18 mouse cellular contexts compared by ENCODE assay signal in the genomic region with DNA sequence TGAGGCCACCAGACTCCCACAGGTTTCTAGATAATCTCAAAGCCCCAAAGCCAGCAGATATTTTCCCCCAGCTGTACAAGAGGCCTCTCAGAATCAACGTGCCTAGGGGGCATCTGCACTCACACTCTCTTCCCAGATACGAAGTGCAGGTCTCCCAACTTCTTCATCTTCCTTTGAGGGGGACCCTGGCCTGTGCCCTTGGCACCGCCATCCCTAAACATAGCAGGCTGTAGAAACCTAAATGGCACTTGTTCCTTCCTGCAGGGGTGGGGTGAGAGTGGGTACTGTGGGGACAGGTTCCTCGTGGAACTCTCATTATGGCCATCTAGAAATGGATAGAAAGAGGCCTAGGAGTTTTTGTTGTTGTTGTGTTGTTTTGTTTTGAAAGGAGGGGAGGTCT. TPM values are rescaled to one million over a fixed set of nuclear protein-coding genes. Genes with fewer than 3 reads are reported as not detected.
DNase-seq lines count a peak whose midpoint lies in the region; ATAC-seq lines count a peak whose summit lies in the region.
"Had no signal": no experiment of that assay in that cellular context is flagged by ENCODE, and none has a peak within 500 bp of the region (broad histone marks: within the 10 kb centered on the region; RNA-seq: fewer than 3 reads in every experiment).

No protein-coding gene starts in this region.

- no peak overlapping the region for H3K4me2 ChIP-seq in hindbrain, embryonic 11.5 days (replicated peaks; ENCODE audit: low read depth, low read length)
- H3K4me2 ChIP-seq in hindbrain, embryonic 12.5 days (replicated peaks), result no peak overlapping the region
- no peak overlapping the region for H3K4me2 ChIP-seq in neural tube, embryonic 11.5 days (ENCODE audit: low read depth)
- no peak overlapping the region for H3K4me2 ChIP-seq in neural tube, embryonic 15.5 days
- peak overlapping the region; percentile 44; the same call in 1 of the 2 replicates for H3K4me2 ChIP-seq in intestine, embryonic 16.5 days (ENCODE audit: low read depth, low read length)
- H3K4me2 ChIP-seq: liver, embryonic 13.5 days had no signal

- DNase-seq in hindbrain, embryonic 11.5 days (ENCODE audit: low spot score), result peak; percentile 38
- peak; percentile 11 for DNase-seq in neural tube, embryonic 11.5 days (ENCODE audit: low spot score)
- DNase-seq in heart, adult 8-10 months (ENCODE audit: low spot score), result no peak
- DNase-seq in thymus, postnatal 36 days, result no peak
- DNase-seq: adrenal gland, adult 8-10 months; cerebellum, adult 11-12 months; gastrocnemius, postnatal 36 days; liver, embryonic 13.5 days; thymus, postnatal 25 days had no signal

- no peaks in the 10 kb centered on the region for H3K9me3 ChIP-seq in hindbrain, embryonic 11.5 days (ENCODE audit: control insufficient read depth, low read length)
- H3K9me3 ChIP-seq in hindbrain, embryonic 12.5 days (replicated peaks), result no peaks in the 10 kb centered on the region
- H3K9me3 ChIP-seq in neural tube, embryonic 11.5 days (ENCODE audit: control insufficient read depth, low read length), result no peaks in the 10 kb centered on the region
- no peaks in the 10 kb centered on the region for H3K9me3 ChIP-seq in neural tube, embryonic 15.5 days (replicated peaks)
- no peaks in the 10 kb centered on the region for H3K9me3 ChIP-seq in intestine, embryonic 16.5 days (ENCODE audit: control insufficient read depth, low read length)
- H3K9me3 ChIP-seq: limb, embryonic 12.5 days; liver, embryonic 13.5 days had no signal

- H3K27ac ChIP-seq in hindbrain, embryonic 11.5 days (ENCODE audit: low read depth, low read length), result no peak overlapping the region
- H3K27ac ChIP-seq in hindbrain, embryonic 12.5 days, result no peak overlapping the region
- H3K27ac ChIP-seq in neural tube, embryonic 11.5 days (ENCODE audit: low read depth, low read length), result no peak overlapping the region
- H3K27ac ChIP-seq in neural tube, embryonic 15.5 days (replicated peaks), result no peak overlapping the region
- H3K27ac ChIP-seq in intestine, embryonic 16.5 days (ENCODE audit: low read length), result peak overlapping the region; percentile 50
- H3K27ac ChIP-seq: limb, embryonic 12.5 days; liver, embryonic 13.5 days had no signal

- H3K36me3 ChIP-seq in hindbrain, embryonic 11.5 days (ENCODE audit: control insufficient read depth, insufficient read depth, low read length), result no peaks in the 10 kb centered on the region
- H3K36me3 ChIP-seq in hindbrain, embryonic 12.5 days, result no peaks in the 10 kb centered on the region
- H3K36me3 ChIP-seq in neural tube, embryonic 11.5 days (ENCODE audit: control insufficient read depth, insufficient read depth, low read length), result no peaks in the 10 kb centered on the region
- H3K36me3 ChIP-seq in neural tube, embryonic 15.5 days, result no peaks in the 10 kb centered on the region
- H3K36me3 ChIP-seq in intestine, embryonic 16.5 days (ENCODE audit: control insufficient read depth, insufficient read depth, low read length), result no peaks in the 10 kb centered on the region
- H3K36me3 ChIP-seq: limb, embryonic 12.5 days; liver, embryonic 13.5 days had no signal

- ATAC-seq in hindbrain, embryonic 11.5 days (ENCODE audit: low FRiP score), result no peak
- no peak for ATAC-seq in hindbrain, embryonic 12.5 days (ENCODE audit: low FRiP score)
- ATAC-seq in neural tube, embryonic 11.5 days (ENCODE audit: insufficient read depth, low FRiP score, low TSS enrichment), result no peak
- ATAC-seq in neural tube, embryonic 15.5 days (ENCODE audit: low FRiP score), result no peak
- no peak for ATAC-seq in intestine, embryonic 16.5 days
- ATAC-seq: forebrain, embryonic 14.5 days had no signal

- peaks cover 10% of the 10 kb centered on the region for H3K4me1 ChIP-seq in hindbrain, embryonic 11.5 days (replicated peaks; ENCODE audit: control insufficient read depth, insufficient read depth, low read length)
- H3K4me1 ChIP-seq in hindbrain, embryonic 12.5 days, result peaks cover 25% of the 10 kb centered on the region
- peaks cover 11% of the 10 kb centered on the region; the same call in 1 of the 2 replicates for H3K4me1 ChIP-seq in neural tube, embryonic 11.5 days (ENCODE audit: control insufficient read depth, insufficient read depth, low read length)
- H3K4me1 ChIP-seq in neural tube, embryonic 15.5 days, result peaks cover 31% of the 10 kb centered on the region
- H3K4me1 ChIP-seq in intestine, embryonic 16.5 days (ENCODE audit: control insufficient read depth, insufficient read depth, low read length), result peaks cover 8% of the 10 kb centered on the region; the same call in 1 of the 2 replicates

- H3K9ac ChIP-seq in hindbrain, embryonic 11.5 days (ENCODE audit: low read depth, low read length), result no peak overlapping the region
- H3K9ac ChIP-seq in hindbrain, embryonic 12.5 days, result no peak overlapping the region
- no peak overlapping the region for H3K9ac ChIP-seq in neural tube, embryonic 11.5 days (ENCODE audit: low read length)
- H3K9ac ChIP-seq in neural tube, embryonic 15.5 days (replicated peaks), result no peak overlapping the region
- H3K9ac ChIP-seq in intestine, embryonic 16.5 days (ENCODE audit: low read depth, low read length), result peak overlapping the region; percentile 58
- H3K9ac ChIP-seq: limb, embryonic 12.5 days; liver, embryonic 13.5 days had no signal

- H3K4me3 ChIP-seq in hindbrain, embryonic 11.5 days (ENCODE audit: low read depth, low read length), result no peak overlapping the region
- H3K4me3 ChIP-seq in hindbrain, embryonic 12.5 days, result no peak overlapping the region
- H3K4me3 ChIP-seq in neural tube, embryonic 11.5 days (ENCODE audit: low read depth, low read length), result no peak overlapping the region
- H3K4me3 ChIP-seq in neural tube, embryonic 15.5 days (replicated peaks), result no peak overlapping the region
- peak overlapping the region; percentile 30; the same call in 1 of the 2 replicates for H3K4me3 ChIP-seq in intestine, embryonic 16.5 days (ENCODE audit: low read length)
- H3K4me3 ChIP-seq: erythroblast, embryonic 14.5 days; liver, embryonic 13.5 days had no signal

- WGBS in hindbrain, embryonic 11.5 days, result 1% methylated on average over 4 of the region's 4 CpGs
- WGBS in hindbrain, embryonic 12.5 days, result 3% methylated on average over 4 of the region's 4 CpGs
- 3% methylated on average over 4 of the region's 4 CpGs for WGBS in neural tube, embryonic 11.5 days
- 4% methylated on average over 4 of the region's 4 CpGs for WGBS in neural tube, embryonic 15.5 days
- WGBS in intestine, embryonic 16.5 days, result 31% methylated on average over 4 of the region's 4 CpGs

- H3K27me3 ChIP-seq in hindbrain, embryonic 11.5 days (ENCODE audit: control insufficient read depth, insufficient read depth, low read length), result peaks cover 94% of the 10 kb centered on the region
- peaks cover 98% of the 10 kb centered on the region for H3K27me3 ChIP-seq in hindbrain, embryonic 12.5 days
- H3K27me3 ChIP-seq in neural tube, embryonic 11.5 days (ENCODE audit: control insufficient read depth, insufficient read depth, low read length), result peaks cover 98% of the 10 kb centered on the region
- peaks cover 95% of the 10 kb centered on the region for H3K27me3 ChIP-seq in neural tube, embryonic 15.5 days (replicated peaks)
- H3K27me3 ChIP-seq in intestine, embryonic 16.5 days (replicated peaks; ENCODE audit: control insufficient read depth, insufficient read depth, low read length), result peaks cover 69% of the 10 kb centered on the region
- H3K27me3 ChIP-seq: CH12.LX had no signal

RNA-seq across cellular contexts. Expression of a gene that starts 4.7 kb away (rescaled TPM):
- polyA plus RNA-seq in hindbrain, embryonic 11.5 days (2014; fragmentation: Nextera tagmentation; extraction: Ambion mirVana), result 4.8 and 9.1 TPM in 2 replicates
- 9.4 and 9.5 TPM in 2 replicates for polyA plus RNA-seq in hindbrain, embryonic 12.5 days (2016; fragmentation: Nextera tagmentation; extraction: Ambion mirVana)
- 5.2 and 5.5 TPM in 2 replicates for polyA plus RNA-seq in neural tube, embryonic 11.5 days (2014; fragmentation: Nextera tagmentation; extraction: Ambion mirVana)
- polyA plus RNA-seq in neural tube, embryonic 15.5 days (2015; fragmentation: Nextera tagmentation; extraction: Ambion mirVana), result 4.5 and 6.3 TPM in 2 replicates
- polyA plus RNA-seq in intestine, embryonic 16.5 days (2015; fragmentation: Nextera tagmentation; extraction: Ambion mirVana), result 11.4 and 13.7 TPM in 2 replicates
- under 1 TPM in 2 of 4 experiments, not detected in 2; 0.16 to 0.19 TPM for total RNA-seq in heart, adult 8-10 months (2022)
- total RNA-seq: adrenal gland, adult 8-10 months; CH12.LX; gastrocnemius, postnatal 36 days had no signal
- polyA plus RNA-seq: erythroblast, embryonic 14.5 days; kidney, embryonic 14.5 days; liver, embryonic 13.5 days; testis, adult 2 months had no signal

Comparison
In these comparisons a context has a peak if more than half of its experiments do, and no peak if none do; other contexts are left out.
1. DNase-seq: peak in hindbrain, embryonic 11.5 days (single experiment) and neural tube, embryonic 11.5 days (single experiment); none in heart, adult 8-10 months (single experiment) and thymus, postnatal 36 days (0 of 2).